Mouse (Mus musculus) large intestine, adult 2 months (tissue): ENCODE results near the gene Dnttip2. TPM values are rescaled to one million over a fixed set of nuclear protein-coding genes. Genes with fewer than 3 reads are reported as not detected.
"Not testable (repeated sequence)": the region's sequence is repeated elsewhere in the genome, so short reads cannot be mapped to it uniquely, and the experiment has no call there.

Source experiments
- DNase-seq: peaks from one replicate; pipeline ENCODE4 v3.0.0-alpha.2; 2012; ENCODE audit warnings: low read depth, low spot score
- WGBS: fragments of 180-500 bp; shearing (Covaris S2); methylation state at CpG from one replicate; pipeline ENCODE4 v1.1.7; 2018; 5-methylcytosine and 5-hydroxymethylcytosine counted together
- polyA plus RNA-seq: library from polyadenylated mRNA; depleted of rRNA; stranded (reverse); fragments of >200 nt; gene quantifications from 2 replicates; pipeline ENCODE4 v1.2.3, GENCODE M21; 2012; rRNA removed

The Dnttip2 gene
- 5.7 and 7.1 TPM in 2 replicates for polyA plus RNA-seq

DNA sequence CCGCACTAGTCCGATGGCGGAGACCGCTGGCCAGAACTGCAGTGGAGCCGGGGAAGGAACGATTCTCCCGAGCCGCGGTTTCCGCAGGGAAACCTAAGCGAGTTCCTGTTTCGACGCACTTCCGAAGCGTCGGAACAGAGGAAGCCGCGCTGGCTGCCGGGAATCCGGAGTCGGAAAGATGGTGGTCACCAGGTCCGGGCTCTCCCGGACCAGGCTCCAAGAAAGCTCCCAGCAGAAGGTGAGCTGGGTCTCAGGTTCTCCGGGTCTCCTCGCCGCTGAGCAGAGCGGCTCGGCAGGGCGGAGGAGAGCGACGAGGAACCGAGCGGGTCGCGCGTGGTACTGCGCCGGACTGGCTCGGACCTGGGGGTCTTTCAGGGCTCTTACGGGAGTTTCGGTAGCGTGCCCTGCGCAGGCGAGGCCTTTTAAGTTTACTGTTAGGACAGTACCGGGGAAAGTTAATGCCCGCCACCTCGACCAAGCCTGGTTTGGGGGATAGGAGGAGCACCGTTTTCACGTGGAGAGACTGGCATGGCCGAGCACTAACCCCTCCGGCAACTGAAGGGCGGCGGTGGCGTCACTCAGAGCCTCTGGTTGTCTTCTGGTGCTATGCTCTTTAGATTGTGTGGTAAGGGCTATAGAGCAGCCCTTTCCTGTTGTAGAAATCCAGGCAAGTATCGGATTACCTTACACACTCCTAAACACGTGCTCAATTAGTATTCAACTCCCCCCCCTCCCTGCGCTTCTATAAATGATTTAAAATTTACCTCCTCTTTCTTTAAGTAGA is at the start of gene Dnttip2:
TSS of gene Dnttip2 (plus strand) at position 148 of the 784 bp plus-strand sequence.
- under 1% methylated on average over 57 of the region's 57 CpGs for WGBS
- no peak for DNase-seq

- 30% methylated on average over 6 of the region's 6 CpGs for WGBS
- DNase-seq = not testable (repeated sequence)
Measured at GRCm38 (mm10) chr3:122226972-122227371, 47.2 kb upstream of the Dnttip2 start.

DNA sequence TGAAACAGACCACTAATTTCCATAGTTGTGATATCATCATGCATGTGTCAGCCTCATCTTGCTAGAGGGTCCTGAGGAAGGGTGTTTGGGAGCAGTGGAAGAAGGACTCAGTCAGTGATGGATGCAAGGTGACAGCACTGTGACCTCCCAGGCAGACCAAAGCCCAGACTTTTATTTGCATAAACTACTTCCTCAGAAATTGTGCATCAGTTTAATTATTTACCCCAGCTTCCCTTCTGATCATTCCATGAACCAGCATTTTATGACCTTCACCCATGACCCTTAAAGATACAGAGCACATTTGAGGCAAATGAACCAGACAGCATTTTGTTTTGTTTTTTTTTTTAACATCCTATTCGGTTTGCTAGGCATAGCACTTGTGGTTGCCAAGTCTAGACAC is 38.4 kb upstream of the Dnttip2 start:
- WGBS = 11% methylated on average over 1 of the region's 1 CpGs
- no peak for DNase-seq

- DNase-seq = no peak
- 38% methylated on average over 6 of the region's 6 CpGs for WGBS
Measured at GRCm38 (mm10) chr3:122242876-122243275, 31.3 kb upstream of the Dnttip2 start.

DNA sequence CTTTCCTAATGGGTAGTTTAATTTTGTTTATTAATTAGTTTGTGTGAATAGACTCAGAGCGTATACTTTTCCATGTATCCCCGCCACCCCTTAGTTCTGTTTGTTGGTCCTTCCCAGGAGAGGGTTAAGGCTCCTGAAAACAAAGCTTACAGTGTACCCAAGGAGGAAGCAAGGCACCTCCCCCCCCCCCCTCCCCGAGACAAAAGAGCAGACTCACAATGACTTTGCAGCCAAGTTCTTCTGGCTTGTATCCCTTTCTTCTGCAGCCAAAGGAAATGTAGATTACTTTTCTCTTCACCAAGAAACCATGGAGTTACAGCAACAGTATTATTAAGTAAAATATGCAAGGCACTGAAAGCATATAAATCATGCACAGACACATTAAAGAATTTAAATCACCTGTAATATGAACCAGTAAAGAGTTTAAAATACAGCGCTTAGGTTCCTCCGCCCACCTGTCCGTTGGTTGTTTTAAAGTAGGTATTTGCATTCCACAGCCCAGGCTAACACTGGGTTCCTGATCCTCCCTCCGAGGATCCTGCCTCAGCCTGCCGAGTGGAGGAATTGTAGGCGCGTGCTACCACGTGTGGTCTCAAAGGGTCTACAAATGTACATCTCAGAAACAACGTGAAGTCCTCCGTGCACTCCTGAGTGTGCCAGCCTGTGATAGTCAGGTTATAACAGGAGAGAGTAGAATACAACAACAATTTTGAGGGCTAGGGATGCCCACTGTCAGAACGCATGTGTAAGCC is 30.6 kb upstream of the Dnttip2 start:
- no peak for DNase-seq
- WGBS = 21% methylated on average over 14 of the region's 14 CpGs

DNA sequence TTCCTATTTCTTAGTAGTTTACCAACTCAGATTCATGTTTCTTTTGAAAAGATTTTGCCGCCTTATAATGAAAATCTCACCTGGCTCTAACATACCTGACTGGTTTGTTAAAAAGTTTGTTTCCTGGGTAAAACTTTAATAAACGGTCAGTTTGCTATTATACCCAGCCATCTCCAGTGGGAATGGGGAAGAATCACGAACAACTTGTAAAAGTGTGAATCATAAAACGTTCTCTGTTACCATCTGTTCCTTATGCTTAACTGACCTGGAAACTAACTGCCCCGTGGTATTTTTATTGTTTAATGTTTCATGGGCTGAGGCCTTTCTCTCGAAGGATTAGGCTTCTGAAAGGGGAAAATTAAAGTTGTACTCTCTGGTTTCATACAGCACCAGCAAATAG is 29.4 kb upstream of the Dnttip2 start:
- no peak for DNase-seq
- WGBS = 12% methylated on average over 6 of the region's 6 CpGs

- under 1% methylated on average over 85 of the region's 90 CpGs for WGBS
Measured at GRCm38 (mm10) chr3:122245215-122245877, 28.8 kb upstream of the Dnttip2 start, which contains the start of gene Gclm. TSS of gene Gclm (plus strand) at chr3:122245557.

DNA sequence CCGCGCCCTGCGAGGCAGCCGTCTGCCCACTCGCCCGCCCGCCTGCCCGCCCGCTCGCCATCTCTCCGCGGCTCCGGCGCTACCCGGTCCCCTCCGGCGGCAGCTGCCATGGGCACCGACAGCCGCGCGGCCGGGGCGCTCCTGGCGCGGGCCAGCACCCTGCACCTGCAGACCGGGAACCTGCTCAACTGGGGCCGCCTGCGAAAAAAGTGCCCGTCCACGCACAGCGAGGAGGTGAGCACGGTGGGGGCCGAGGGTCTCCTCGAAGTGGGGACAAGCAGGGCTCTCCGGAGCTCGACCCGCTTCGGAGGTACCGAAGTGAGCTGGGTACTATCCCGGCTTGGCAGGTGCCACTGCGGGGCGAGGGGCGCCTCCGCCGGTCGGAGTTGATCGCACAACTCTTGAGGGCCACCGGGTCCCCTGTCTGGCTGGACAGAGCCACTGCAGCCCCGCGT is 28.3 kb upstream of the Dnttip2 start:
- no peak for DNase-seq
- WGBS = under 1% methylated on average over 50 of the region's 50 CpGs

More at GRCm38 (mm10) chr3:122245215-122245877, 28.8 kb upstream of the Dnttip2 start, which contains the start of gene Gclm:
- no peak for DNase-seq

GRCm38 (mm10) chr3:122246406-122246805 is 27.8 kb upstream of the Dnttip2 start:
- 15% methylated on average over 6 of the region's 6 CpGs for WGBS
- DNase-seq = no peak

DNA sequence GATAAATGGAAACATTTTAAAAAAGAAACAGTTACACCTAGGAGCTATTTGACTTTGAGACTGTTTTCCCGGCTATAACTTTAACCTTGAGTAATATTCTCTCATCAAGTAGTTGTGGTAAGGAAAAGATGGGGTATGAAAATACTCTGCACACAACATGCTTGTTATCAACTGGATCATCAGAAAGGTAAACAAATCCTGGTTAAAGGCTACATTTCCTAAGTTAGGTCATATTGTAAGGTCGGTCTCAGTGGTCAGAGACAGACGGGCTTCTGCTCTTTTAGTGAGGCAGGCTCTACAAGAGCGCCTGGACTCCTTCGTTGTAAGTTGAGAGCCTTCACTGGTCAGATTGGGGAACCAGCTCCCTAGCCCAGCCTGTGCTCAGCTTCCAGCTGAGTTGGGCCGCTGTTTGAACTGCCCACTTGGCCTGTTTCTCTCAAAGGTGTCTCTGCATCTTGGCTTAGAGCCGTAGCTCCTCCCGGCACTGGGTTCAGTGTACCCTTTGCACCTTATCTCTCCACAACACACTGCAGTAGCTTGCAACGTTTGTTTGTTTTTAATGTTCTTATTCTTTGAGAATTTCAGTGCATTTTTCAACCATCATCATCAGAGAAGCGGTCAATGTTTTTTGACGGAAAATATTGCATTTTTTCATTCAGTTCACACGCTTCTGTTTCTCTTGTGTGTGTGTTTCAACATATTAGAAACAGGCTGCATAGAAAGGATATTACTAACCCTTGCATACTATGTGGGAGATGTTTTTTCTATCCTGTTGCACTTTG is 27.0 kb upstream of the Dnttip2 start:
- DNase-seq = no peak
- 29% methylated on average over 12 of the region's 12 CpGs for WGBS

DNA sequence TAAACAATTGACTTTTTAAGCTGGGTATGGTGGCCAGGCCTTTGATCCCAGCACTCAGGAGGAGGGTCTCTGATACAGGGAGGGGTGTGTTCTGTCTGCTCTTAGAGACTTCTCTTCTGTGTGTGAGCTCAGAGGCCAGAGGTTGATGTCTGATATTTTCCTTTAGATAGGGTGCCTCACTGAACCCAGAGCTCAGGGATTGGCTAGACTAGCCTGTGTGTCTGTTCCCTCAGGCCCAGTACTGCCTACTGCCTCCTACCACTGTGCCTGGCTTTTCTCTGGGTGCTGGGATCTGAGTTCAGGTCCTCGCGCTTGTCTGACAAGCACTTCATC is 26.5 kb upstream of the Dnttip2 start:
- DNase-seq = no peak
- WGBS = 89% methylated on average over 2 of the region's 2 CpGs

- no peak for DNase-seq
- 51% methylated on average over 3 of the region's 3 CpGs for WGBS
Measured at GRCm38 (mm10) chr3:122252466-122253253, 21.5 kb upstream of the Dnttip2 start.

DNA sequence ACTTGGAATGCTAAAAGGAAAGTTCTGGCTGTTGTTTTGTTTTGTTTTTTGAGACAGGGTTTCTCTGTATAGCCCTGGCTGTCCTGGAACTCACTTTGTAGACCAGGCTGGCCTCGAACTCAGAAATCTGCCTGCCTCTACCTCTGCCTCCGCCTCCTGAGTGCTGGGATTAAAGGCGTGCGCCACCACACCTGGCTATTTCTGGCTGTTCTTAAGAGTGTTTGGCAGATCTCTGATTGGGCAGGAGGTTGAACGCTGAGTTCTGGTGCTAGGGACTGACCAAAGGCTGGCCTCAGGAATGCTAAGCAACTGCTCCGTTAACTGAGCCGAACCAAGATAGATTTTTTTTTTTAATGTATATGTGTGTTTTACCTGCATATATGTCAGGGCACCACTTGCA is 20.1 kb upstream of the Dnttip2 start:
- 81% methylated on average over 7 of the region's 7 CpGs for WGBS
- DNase-seq = not testable (repeated sequence)

- 70% methylated on average over 5 of the region's 5 CpGs for WGBS
- no peak for DNase-seq
Measured at GRCm38 (mm10) chr3:122269986-122270385, 4.2 kb upstream of the Dnttip2 start.

- 60% methylated on average over 1 of the region's 1 CpGs for WGBS
- not testable (repeated sequence) for DNase-seq
Measured at GRCm38 (mm10) chr3:122272565-122272964, 1.6 kb upstream of the Dnttip2 start.

GRCm38 (mm10) chr3:122273407-122274240 is 564 bp upstream of the Dnttip2 start:
- WGBS = 8% methylated on average over 20 of the region's 20 CpGs

GRCm38 (mm10) chr3:122275111-122275510 is 923 bp downstream of the Dnttip2 start:
- 63% methylated on average over 10 of the region's 10 CpGs for WGBS
- no peak for DNase-seq

More at GRCm38 (mm10) chr3:122273407-122274240, 564 bp upstream of the Dnttip2 start:
- DNase-seq = no peak

DNA sequence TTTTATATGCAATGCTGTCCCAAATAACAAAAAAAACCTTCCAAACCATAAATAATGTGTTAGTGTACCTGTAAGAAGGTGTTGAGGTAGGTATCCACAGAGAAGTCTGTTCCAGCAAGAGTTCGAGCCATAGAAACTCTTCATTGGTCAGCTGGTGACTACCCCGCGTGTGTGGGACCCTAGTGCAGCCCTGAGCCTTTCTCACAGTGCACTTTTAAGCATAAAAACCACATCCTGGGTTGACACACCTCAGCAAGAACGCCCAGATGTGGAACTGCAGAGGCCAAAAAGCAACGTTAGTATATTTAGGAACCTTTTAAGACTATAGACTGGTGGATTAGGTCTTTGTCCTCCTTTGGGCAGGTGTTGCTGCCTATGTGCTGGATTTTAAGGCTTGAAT is 13.0 kb downstream of the Dnttip2 start:
- no peak for DNase-seq
- 65% methylated on average over 5 of the region's 5 CpGs for WGBS
